Mouse (Mus musculus): ENCODE data around the gene Tbc1d7. TPM values are rescaled to one million over a fixed set of nuclear protein-coding genes. Genes with fewer than 3 reads are reported as not detected.

Tbc1d7 gene
- polyA plus RNA-seq, 1 experiment, result 15.9 TPM

DNA sequence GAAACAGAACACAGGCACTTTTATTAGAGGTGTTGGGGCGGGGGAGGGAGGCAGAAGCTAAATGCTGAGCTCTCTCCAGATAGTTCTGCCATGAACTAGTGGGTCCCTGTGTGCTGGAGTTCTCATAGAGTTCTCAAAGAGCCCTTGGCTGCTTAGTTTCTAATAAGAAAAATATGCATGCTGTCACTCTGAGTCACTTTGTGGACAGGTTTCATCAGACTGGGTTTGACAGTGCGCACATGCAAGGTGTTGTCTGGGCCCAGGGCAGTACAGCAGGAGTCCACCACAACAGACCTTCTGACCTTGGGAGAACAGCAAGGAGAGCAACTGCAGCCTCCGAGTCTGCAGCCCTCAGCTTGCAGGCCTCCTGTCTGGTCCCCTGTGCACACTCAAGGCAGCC lies 21.6 kb downstream of the Tbc1d7 start:
- no peaks in the 10 kb centered on the region for H3K27me3 ChIP-seq (ENCODE audit: control insufficient read depth, insufficient read depth, insufficient read length)
- no peaks in the 10 kb centered on the region for H3K79me3 ChIP-seq (ENCODE audit: low read depth)
- no peaks in the 10 kb centered on the region for H3K79me2 ChIP-seq (ENCODE audit: control insufficient read depth, insufficient read depth)
- no peak overlapping the region for H3K4me3 ChIP-seq (ENCODE audit: insufficient read depth, poor library complexity, severe bottlenecking)
- no peak overlapping the region for H3ac ChIP-seq (ENCODE audit: control insufficient read depth, insufficient read length, low read depth)
- no peaks in the 10 kb centered on the region for H3K36me3 ChIP-seq (ENCODE audit: control insufficient read depth, insufficient read depth)
- TF ChIP-seq MYOD1 (IDR thresholded peaks at IDR 0.05; ENCODE audit: control insufficient read depth, insufficient read length, low read depth) (peak; percentile 27), FOSL1 (IDR thresholded peaks at IDR 0.05; ENCODE audit: insufficient read depth, low read length, poor library complexity, severe bottlenecking) (peak; percentile 44), CTCF (IDR thresholded peaks at IDR 0.05; ENCODE audit: control insufficient read depth, insufficient read depth, insufficient read length) (no peak), CEBPB (IDR thresholded peaks at IDR 0.05; ENCODE audit: low read depth) (peak; percentile 74)

DNA sequence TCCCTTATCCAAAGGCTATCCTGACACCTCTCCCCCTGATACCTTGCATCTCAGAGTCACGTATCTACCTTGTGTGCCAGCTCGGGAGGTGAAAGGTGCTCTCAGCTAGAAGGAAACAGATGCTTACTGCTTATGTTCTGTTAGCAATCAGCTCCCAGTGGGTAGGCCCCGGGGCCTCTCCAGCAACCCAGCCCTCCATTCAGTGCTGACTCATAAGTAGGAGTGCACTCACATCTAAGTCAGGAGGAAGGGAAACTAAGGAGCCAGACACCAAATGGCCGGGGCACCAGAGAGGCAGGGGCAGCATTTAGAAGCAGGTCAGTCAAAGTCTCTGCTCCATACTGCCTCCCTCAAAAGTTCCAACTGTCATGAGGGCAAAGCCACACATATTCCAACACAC lies 22.6 kb downstream of the Tbc1d7 start:
- H3K79me2 ChIP-seq (ENCODE audit: control insufficient read depth, insufficient read depth), result no peaks in the 10 kb centered on the region
- H3K27me3 ChIP-seq (ENCODE audit: control insufficient read depth, insufficient read depth, insufficient read length), result no peaks in the 10 kb centered on the region
- no peaks in the 10 kb centered on the region for H3K36me3 ChIP-seq (ENCODE audit: control insufficient read depth, insufficient read depth)
- no peaks in the 10 kb centered on the region for H3K79me3 ChIP-seq (ENCODE audit: low read depth)
- no peak overlapping the region for H3ac ChIP-seq (ENCODE audit: control insufficient read depth, insufficient read length, low read depth)
- TF ChIP-seq MYOG (IDR thresholded peaks at IDR 0.05; ENCODE audit: control insufficient read depth, extremely low read depth, insufficient read length), result no peak
- no peak overlapping the region for H3K4me3 ChIP-seq (ENCODE audit: insufficient read depth, poor library complexity, severe bottlenecking)

DNA sequence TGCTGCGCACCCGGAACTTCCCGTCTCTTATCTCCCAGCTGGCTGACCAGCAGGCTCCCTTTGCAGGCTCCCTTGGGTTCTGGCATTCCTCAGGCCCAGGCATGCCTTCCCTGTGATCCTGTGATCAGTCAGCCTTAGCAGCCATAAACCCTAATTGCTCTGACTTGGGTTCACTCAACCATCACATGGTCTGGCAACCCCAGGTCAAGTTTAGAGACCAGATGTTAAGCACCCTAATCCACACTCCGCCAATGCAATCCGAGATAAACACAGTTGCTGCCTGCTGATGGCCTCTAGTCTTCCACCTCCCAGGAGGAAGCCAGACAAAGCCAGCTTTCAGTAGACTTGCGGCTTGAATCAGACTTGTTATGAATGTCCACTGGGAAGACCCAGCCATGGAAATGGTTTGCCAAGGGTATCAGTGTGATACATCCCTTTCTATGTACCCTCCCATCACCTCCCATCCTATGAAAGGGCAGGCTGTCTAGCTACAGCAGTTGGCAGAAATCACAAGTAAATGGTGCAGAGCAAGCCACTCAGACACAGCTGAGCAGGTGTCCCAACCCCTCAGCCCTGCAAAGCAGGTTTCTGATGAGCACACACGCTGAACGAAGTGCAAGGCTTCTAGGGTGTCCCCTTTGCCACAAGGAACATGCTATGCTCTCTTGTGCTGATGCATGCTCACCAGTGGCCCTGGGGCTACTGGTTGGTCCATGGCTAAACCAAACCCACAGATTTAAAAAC lies 24.6 kb downstream of the Tbc1d7 start:
- TF ChIP-seq USF1 (IDR thresholded peaks at IDR 0.05; ENCODE audit: low read depth) (no peak), CTCF (IDR thresholded peaks at IDR 0.05; ENCODE audit: control insufficient read depth, insufficient read depth, insufficient read length) (no peak), FOSL1 (IDR thresholded peaks at IDR 0.05; ENCODE audit: insufficient read depth, low read length, poor library complexity, severe bottlenecking) (no peak), MYOD1 (IDR thresholded peaks at IDR 0.05; ENCODE audit: control insufficient read depth, insufficient read length, low read depth) (peak; percentile 2), CEBPB (IDR thresholded peaks at IDR 0.05; ENCODE audit: low read depth) (no peak)
- Histone ChIP-seq H3ac (ENCODE audit: control insufficient read depth, insufficient read length, low read depth) (no peak overlapping the region), H3K27me3 (ENCODE audit: control insufficient read depth, insufficient read depth, insufficient read length) (no peaks in the 10 kb centered on the region), H3K4me3 (ENCODE audit: insufficient read depth, poor library complexity, severe bottlenecking) (no peak overlapping the region), H3K79me2 (ENCODE audit: control insufficient read depth, insufficient read depth) (no peaks in the 10 kb centered on the region), H3K79me3 (ENCODE audit: low read depth) (no peaks in the 10 kb centered on the region), H3K36me3 (ENCODE audit: control insufficient read depth, insufficient read depth) (no peaks in the 10 kb centered on the region)

DNA sequence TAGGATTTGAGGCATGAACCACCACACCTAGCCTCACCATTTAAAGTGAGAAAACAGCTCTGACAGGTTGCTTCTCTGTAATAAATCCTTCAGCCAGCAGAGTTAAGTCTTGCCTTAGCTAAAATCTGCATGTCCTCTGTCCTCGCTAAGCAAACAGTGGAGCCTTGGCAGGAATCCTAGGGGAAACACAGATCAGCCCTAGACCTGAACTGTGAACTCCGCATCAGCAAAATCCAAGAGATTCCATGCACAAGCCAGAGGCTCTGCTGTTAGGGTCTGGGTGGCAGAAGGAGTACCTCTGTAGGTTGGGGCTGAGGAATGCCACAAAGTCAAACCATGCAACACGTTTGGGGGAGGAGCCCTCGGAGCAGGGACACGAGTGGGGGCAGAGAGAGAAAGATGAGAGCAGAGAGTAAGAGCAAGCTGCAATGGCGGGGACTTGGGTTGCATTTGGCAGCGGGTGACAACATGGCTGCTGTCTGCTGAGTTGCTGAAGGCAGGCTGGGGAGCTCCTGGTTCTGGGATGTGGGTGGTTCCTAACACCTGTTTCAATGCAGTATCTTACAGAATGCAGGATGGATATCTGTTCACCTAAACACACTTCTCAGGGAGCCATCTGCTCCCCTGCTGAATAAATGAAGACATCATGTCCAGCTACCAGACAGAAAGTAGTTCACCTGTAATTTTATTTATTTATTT lies 26.4 kb downstream of the Tbc1d7 start:
- Histone ChIP-seq H3K36me3 (ENCODE audit: control insufficient read depth, insufficient read depth) (no peaks in the 10 kb centered on the region), H3K79me3 (ENCODE audit: low read depth) (no peaks in the 10 kb centered on the region), H3ac (ENCODE audit: control insufficient read depth, insufficient read length, low read depth) (no peak overlapping the region), H3K4me3 (ENCODE audit: insufficient read depth, poor library complexity, severe bottlenecking) (no peak overlapping the region), H3K27me3 (ENCODE audit: control insufficient read depth, insufficient read depth, insufficient read length) (no peaks in the 10 kb centered on the region), H3K79me2 (ENCODE audit: control insufficient read depth, insufficient read depth) (no peaks in the 10 kb centered on the region)
- no peak for TF ChIP-seq FOSL1 (IDR thresholded peaks at IDR 0.05; ENCODE audit: insufficient read depth, low read length, poor library complexity, severe bottlenecking)
- no peak for TF ChIP-seq USF1 (IDR thresholded peaks at IDR 0.05; ENCODE audit: low read depth)
- no peak for TF ChIP-seq MYOD1 (IDR thresholded peaks at IDR 0.05; ENCODE audit: control insufficient read depth, insufficient read length, low read depth)
- no peak for TF ChIP-seq CEBPB (IDR thresholded peaks at IDR 0.05; ENCODE audit: low read depth)
- TF ChIP-seq CTCF (IDR thresholded peaks at IDR 0.05; ENCODE audit: control insufficient read depth, insufficient read depth, insufficient read length), result no peak
- no peak for TF ChIP-seq MAX (IDR thresholded peaks at IDR 0.05)
- TF ChIP-seq MYOG (IDR thresholded peaks at IDR 0.05; ENCODE audit: control insufficient read depth, extremely low read depth, insufficient read length), result no peak

DNA sequence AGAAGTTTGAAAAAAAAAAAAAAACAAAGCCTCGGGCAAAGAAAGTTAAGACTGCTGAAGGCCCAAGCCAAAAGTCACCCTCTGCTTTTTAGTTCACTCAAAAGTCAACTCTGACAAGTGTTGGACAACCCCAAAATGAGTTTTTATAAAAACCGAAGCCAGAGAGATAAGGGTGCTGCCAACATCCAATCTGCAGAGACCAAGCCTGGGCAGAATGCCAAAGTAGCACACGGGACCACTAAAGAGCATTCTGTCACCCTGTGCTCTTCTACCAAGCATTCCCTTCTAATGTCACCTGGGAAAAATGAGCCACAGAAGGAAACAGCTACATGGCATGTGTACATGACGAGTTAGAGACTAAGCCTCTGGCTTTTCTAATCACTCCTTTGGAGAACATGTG lies 36.8 kb downstream of the Tbc1d7 start:
- no peaks in the 10 kb centered on the region for H3K79me2 ChIP-seq (ENCODE audit: control insufficient read depth, insufficient read depth)
- no peaks in the 10 kb centered on the region for H3K36me3 ChIP-seq (ENCODE audit: control insufficient read depth, insufficient read depth)
- peaks cover under 1% of the 10 kb centered on the region for H3K27me3 ChIP-seq (ENCODE audit: control insufficient read depth, insufficient read depth, insufficient read length)
- TF ChIP-seq MYOD1 (IDR thresholded peaks at IDR 0.05; ENCODE audit: control insufficient read depth, insufficient read length, low read depth), result no peak
- TF ChIP-seq MAX (IDR thresholded peaks at IDR 0.05), result no peak
- TF ChIP-seq USF1 (IDR thresholded peaks at IDR 0.05; ENCODE audit: low read depth), result no peak
- no peak for TF ChIP-seq MYOG (IDR thresholded peaks at IDR 0.05; ENCODE audit: control insufficient read depth, extremely low read depth, insufficient read length)
- no peak for TF ChIP-seq FOSL1 (IDR thresholded peaks at IDR 0.05; ENCODE audit: insufficient read depth, low read length, poor library complexity, severe bottlenecking)
- TF ChIP-seq CTCF (IDR thresholded peaks at IDR 0.05; ENCODE audit: control insufficient read depth, insufficient read depth, insufficient read length), result no peak
- TF ChIP-seq CEBPB (IDR thresholded peaks at IDR 0.05; ENCODE audit: low read depth), result no peak
- no peak overlapping the region for H3K4me3 ChIP-seq (ENCODE audit: insufficient read depth, poor library complexity, severe bottlenecking)
- no peak overlapping the region for H3ac ChIP-seq (ENCODE audit: control insufficient read depth, insufficient read length, low read depth)
- H3K79me3 ChIP-seq (ENCODE audit: low read depth), result no peaks in the 10 kb centered on the region

DNA sequence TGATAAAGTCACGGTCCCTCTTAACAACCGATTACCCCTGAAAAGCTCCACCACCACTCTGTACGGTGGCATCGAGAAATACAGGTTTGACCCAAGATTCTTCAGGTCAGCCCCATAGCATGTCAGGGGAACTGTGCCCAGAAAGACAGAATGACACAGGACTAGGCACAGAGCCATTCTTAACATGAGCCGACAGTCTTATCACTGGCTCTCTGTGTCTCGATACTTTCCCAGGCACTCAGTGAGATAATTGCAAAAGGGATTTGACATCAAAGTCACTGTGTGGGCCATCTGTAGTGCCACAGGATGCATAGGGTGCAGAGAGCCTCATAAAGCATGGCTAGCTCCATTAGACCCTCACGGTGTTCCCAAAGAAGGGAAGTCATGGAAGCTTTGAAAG lies 37.9 kb downstream of the Tbc1d7 start:
- TF ChIP-seq USF1 (IDR thresholded peaks at IDR 0.05; ENCODE audit: low read depth), result no peak
- TF ChIP-seq MYOD1 (IDR thresholded peaks at IDR 0.05; ENCODE audit: control insufficient read depth, insufficient read length, low read depth), result no peak
- TF ChIP-seq MYOG (IDR thresholded peaks at IDR 0.05; ENCODE audit: control insufficient read depth, extremely low read depth, insufficient read length), result no peak
- no peak for TF ChIP-seq CEBPB (IDR thresholded peaks at IDR 0.05; ENCODE audit: low read depth)
- TF ChIP-seq MAX (IDR thresholded peaks at IDR 0.05), result no peak
- TF ChIP-seq FOSL1 (IDR thresholded peaks at IDR 0.05; ENCODE audit: insufficient read depth, low read length, poor library complexity, severe bottlenecking), result no peak
- TF ChIP-seq CTCF (IDR thresholded peaks at IDR 0.05; ENCODE audit: control insufficient read depth, insufficient read depth, insufficient read length), result no peak
- no peaks in the 10 kb centered on the region for H3K36me3 ChIP-seq (ENCODE audit: control insufficient read depth, insufficient read depth)
- no peak overlapping the region for H3ac ChIP-seq (ENCODE audit: control insufficient read depth, insufficient read length, low read depth)
- H3K27me3 ChIP-seq (ENCODE audit: control insufficient read depth, insufficient read depth, insufficient read length), result peaks cover 3% of the 10 kb centered on the region
- no peaks in the 10 kb centered on the region for H3K79me2 ChIP-seq (ENCODE audit: control insufficient read depth, insufficient read depth)
- H3K4me3 ChIP-seq (ENCODE audit: insufficient read depth, poor library complexity, severe bottlenecking), result no peak overlapping the region
- H3K79me3 ChIP-seq (ENCODE audit: low read depth), result no peaks in the 10 kb centered on the region

Data from C2C12 (cell line).